Mouse (Mus musculus) kidney, postnatal 0 days (tissue): ENCODE results near the gene Proser2. TPM values are rescaled to one million over a fixed set of nuclear protein-coding genes. Genes with fewer than 3 reads are reported as not detected.

Experiments used
- ATAC-seq: fragments of 200-750 bp; cut with Nextera tagmentation; replicated peaks from 2 replicates; pipeline ENCODE4 v1.8.0; 2017; ENCODE audit warnings: low read depth, moderate number of reproducible peaks, moderate TSS enrichment, moderate library complexity; ENCODE audit not compliant: low FRiP score
- DNase-seq: peaks from one replicate; pipeline ENCODE4 v3.0.0-alpha.2; 2016; ENCODE audit warnings: low spot score
- H3K27ac ChIP-seq: fragments of 300-500 bp; sonication (generic); 2 replicates; pipeline ENCODE4 v1.5.1; 2014; ENCODE audit warnings: mild to moderate bottlenecking
- H3K27me3 ChIP-seq: fragments of 300-500 bp; sonication (generic); 2 replicates; pipeline ENCODE4 v1.6.1; 2014; ENCODE audit warnings: low read length, mixed read lengths; ENCODE audit not compliant: insufficient read depth
- H3K36me3 ChIP-seq: fragments of 300-500 bp; sonication (generic); 2 replicates; pipeline ENCODE4 v1.6.1; 2014; ENCODE audit warnings: low read length, mixed read lengths; ENCODE audit not compliant: insufficient read depth
- H3K4me1 ChIP-seq: fragments of 300-500 bp; sonication (generic); replicated peaks from 2 replicates; pipeline ENCODE4 v1.6.1; 2014; ENCODE audit warnings: antibody characterized with exemption, low read length, mixed read lengths; ENCODE audit not compliant: insufficient read depth
- H3K4me2 ChIP-seq: fragments of 300-500 bp; sonication (generic); 2 replicates; pipeline ENCODE4 v1.6.1; 2014; ENCODE audit warnings: mild to moderate bottlenecking, low read length, moderate library complexity, mixed read lengths
- H3K4me3 ChIP-seq: fragments of 300-500 bp; sonication (generic); replicated peaks from 2 replicates; pipeline ENCODE4 v1.5.1; 2014; ENCODE audit warnings: low read depth, low read length
- H3K9ac ChIP-seq: fragments of 300-500 bp; sonication (generic); 2 replicates; pipeline ENCODE4 v1.6.1; 2014; ENCODE audit warnings: low read depth, low read length
- H3K9me3 ChIP-seq: fragments of 300-500 bp; sonication (generic); replicated peaks from 2 replicates; pipeline ENCODE4 v1.6.1; 2016; ENCODE audit warnings: low read length, inconsistent platforms, mixed read lengths
- CTCF ChIP-seq: IDR thresholded peaks from 2 replicates; pipeline ENCODE4 v1.5.1; 2016; ENCODE audit warnings: antibody characterized with exemption, low read depth, mild to moderate bottlenecking, moderate library complexity
- WGBS: fragments of 180-500 bp; shearing (Covaris S2); extraction: QIAGEN DNeasy Blood & Tissue Kit; methylation state at CpG from one replicate; pipeline ENCODE4 v1.1.7; 2014; 5-methylcytosine and 5-hydroxymethylcytosine counted together
- polyA plus RNA-seq: library from polyadenylated mRNA; unstranded; fragments of >200 nt; fragmentation: Nextera tagmentation; extraction: Ambion mirVana; gene quantifications from 2 replicates; pipeline ENCODE4 v1.2.1, GENCODE M21; 2015

The Proser2 gene
- 16.7 and 17.0 TPM in 2 replicates for polyA plus RNA-seq

GRCm38 (mm10) chr2:6129555-6130355 lies at the start of gene Proser2:
Gene Proser2 (minus strand): TSS chr2:6130211.
- peak; percentile 94 for ATAC-seq
- no peak for TF ChIP-seq CTCF
- peak; percentile 92 for DNase-seq
- H3K9me3 ChIP-seq = no peaks in the 10 kb centered on the region
- H3K9ac ChIP-seq = peak within 1 kb of the TSS; percentile 73
- WGBS = under 1% methylated on average over 82 of the region's 83 CpGs
- no peaks in the 10 kb centered on the region for H3K36me3 ChIP-seq
- no peaks in the 10 kb centered on the region for H3K4me1 ChIP-seq
- H3K27ac ChIP-seq = peak within 1 kb of the TSS; percentile 59
- H3K4me2 ChIP-seq = peak within 1 kb of the TSS; percentile 83
- no peaks in the 10 kb centered on the region for H3K27me3 ChIP-seq
- peak within 1 kb of the TSS; percentile 60 for H3K4me3 ChIP-seq

GRCm38 (mm10) chr2:6179749-6180117 lies 49.7 kb upstream of the Proser2 start:
- Histone ChIP-seq H3K4me2 (no peak overlapping the region), H3K4me3 (no peak overlapping the region), H3K27ac (no peak overlapping the region), H3K9ac (no peak overlapping the region), H3K36me3 (no peaks in the 10 kb centered on the region), H3K4me1 (no peaks in the 10 kb centered on the region), H3K27me3 (no peaks in the 10 kb centered on the region), H3K9me3 (0 out of 2 replicates have a peak, but pooled peaks cover 2% of the 10 kb centered on the region)
- WGBS = 38% methylated on average over 1 of the region's 1 CpGs
- TF ChIP-seq CTCF = no peak
- DNase-seq (no peak), ATAC-seq (peak; percentile 54; the same call in 1 of the 2 replicates)

GRCm38 (mm10) chr2:6178901-6179748 lies 49.1 kb upstream of the Proser2 start:
- 54% methylated on average over 16 of the region's 16 CpGs for WGBS
- no peak overlapping the region for H3K9ac ChIP-seq
- no peak overlapping the region for H3K4me3 ChIP-seq
- no peaks in the 10 kb centered on the region for H3K36me3 ChIP-seq
- H3K4me2 ChIP-seq = no peak overlapping the region
- no peak overlapping the region for H3K27ac ChIP-seq
- DNase-seq (no peak), ATAC-seq (no peak)
- H3K4me1 ChIP-seq = no peaks in the 10 kb centered on the region
- no peak for TF ChIP-seq CTCF
- H3K9me3 ChIP-seq = no peaks in the 10 kb centered on the region
- no peaks in the 10 kb centered on the region for H3K27me3 ChIP-seq

GRCm38 (mm10) chr2:6173013-6173412 lies 43.0 kb upstream of the Proser2 start:
- H3K27ac ChIP-seq = 0 out of 2 replicates have a peak overlapping the region, but pooled peaks have one; percentile 13
- no peak for ATAC-seq
- no peak overlapping the region for H3K4me2 ChIP-seq
- no peak for TF ChIP-seq CTCF
- H3K9me3 ChIP-seq = no peaks in the 10 kb centered on the region
- H3K27me3 ChIP-seq = no peaks in the 10 kb centered on the region
- no peak overlapping the region for H3K9ac ChIP-seq
- 36% methylated on average over 3 of the region's 3 CpGs for WGBS
- H3K36me3 ChIP-seq = no peaks in the 10 kb centered on the region
- no peak overlapping the region for H3K4me3 ChIP-seq
- H3K4me1 ChIP-seq = no peaks in the 10 kb centered on the region
- peak; percentile 35 for DNase-seq

- Histone ChIP-seq H3K4me3 (no peak overlapping the region), H3K27ac (no peak overlapping the region), H3K9ac (no peak overlapping the region), H3K9me3 (no peaks in the 10 kb centered on the region), H3K4me1 (peaks cover 6% of the 10 kb centered on the region; the same call in 1 of the 2 replicates), H3K27me3 (no peaks in the 10 kb centered on the region), H3K36me3 (no peaks in the 10 kb centered on the region), H3K4me2 (no peak overlapping the region)
- 89% methylated on average over 2 of the region's 2 CpGs for WGBS
- DNase-seq (no peak), ATAC-seq (no peak)
- TF ChIP-seq CTCF = no peak
These were observed 38.5 kb upstream of the Proser2 start for GRCm38 (mm10) chr2:6168560-6168959.

- H3K36me3 ChIP-seq = no peaks in the 10 kb centered on the region
- H3K4me1 ChIP-seq = peaks cover 6% of the 10 kb centered on the region; the same call in 1 of the 2 replicates
- no peak overlapping the region for H3K27ac ChIP-seq
- H3K4me3 ChIP-seq = no peak overlapping the region
- ATAC-seq (peak; percentile 37), DNase-seq (peak; percentile 87)
- 18% methylated on average over 5 of the region's 5 CpGs for WGBS
- H3K27me3 ChIP-seq = no peaks in the 10 kb centered on the region
- H3K9me3 ChIP-seq = no peaks in the 10 kb centered on the region
- no peak overlapping the region for H3K4me2 ChIP-seq
- H3K9ac ChIP-seq = no peak overlapping the region
- TF ChIP-seq CTCF = peak; percentile 91
These were observed 38.0 kb upstream of the Proser2 start for GRCm38 (mm10) chr2:6167843-6168558.
